Mouse (Mus musculus) gastrocnemius, postnatal 14 days (tissue): Measurements from ENCODE around the gene Gm4871. TPM values are rescaled to one million over a fixed set of nuclear protein-coding genes. Genes with fewer than 3 reads are reported as not detected.
"Not testable (repeated sequence)": the region's sequence is repeated elsewhere in the genome, so short reads cannot be mapped to it uniquely, and the experiment has no call there.

Experiments
- DNase-seq: peaks from one replicate; pipeline ENCODE4 v3.0.0; 2021; ENCODE audit warnings: mixed read lengths
- intact Hi-C: fragments of 180-260 bp; cut with DNase I; formaldehyde crosslinking; loops from one replicate; pipeline ENCODE4 v1.15.1; 2025; ENCODE audit warnings: low total_unique reads
- long read RNA-seq, 2 experiments: library from polyadenylated mRNA; stranded (forward); transcript quantifications; one replicate each; pipeline ENCODE4 v2.0.0; 2021
- total RNA-seq, 2 experiments: library from RNA; stranded (reverse); gene quantifications; 2 replicates each; pipeline ENCODE4 v1.2.3; 2021

Gm4871 gene
- total RNA-seq, result not detected
- long read RNA-seq, experiment 1, result 0 reads
- long read RNA-seq, experiment 2, result 0 reads

DNA sequence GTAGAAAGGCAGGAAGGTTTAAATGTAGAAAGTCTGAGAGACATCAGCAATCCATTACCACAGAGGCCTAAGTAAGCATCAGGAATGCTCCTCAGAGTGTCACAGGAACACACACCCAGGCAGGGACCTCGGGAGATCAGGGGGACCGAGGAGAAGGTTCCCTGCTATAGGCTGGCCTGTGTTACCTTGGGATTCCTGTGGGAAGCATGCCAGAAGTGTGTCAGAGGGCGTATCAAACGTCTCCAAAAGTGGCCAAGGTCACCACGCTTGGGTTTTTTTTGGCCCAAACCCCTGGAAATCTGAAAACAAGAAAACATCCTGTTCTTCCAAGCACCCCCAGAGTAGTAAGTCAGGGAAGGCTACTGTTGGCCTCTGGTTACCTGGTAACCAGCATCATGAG is at the start of gene Gm4871:
Gene Gm4871, minus strand, starts transcription at position 364 of the 400 bp plus-strand sequence.
- intact Hi-C loops, result not testable (repeated sequence)

DNA sequence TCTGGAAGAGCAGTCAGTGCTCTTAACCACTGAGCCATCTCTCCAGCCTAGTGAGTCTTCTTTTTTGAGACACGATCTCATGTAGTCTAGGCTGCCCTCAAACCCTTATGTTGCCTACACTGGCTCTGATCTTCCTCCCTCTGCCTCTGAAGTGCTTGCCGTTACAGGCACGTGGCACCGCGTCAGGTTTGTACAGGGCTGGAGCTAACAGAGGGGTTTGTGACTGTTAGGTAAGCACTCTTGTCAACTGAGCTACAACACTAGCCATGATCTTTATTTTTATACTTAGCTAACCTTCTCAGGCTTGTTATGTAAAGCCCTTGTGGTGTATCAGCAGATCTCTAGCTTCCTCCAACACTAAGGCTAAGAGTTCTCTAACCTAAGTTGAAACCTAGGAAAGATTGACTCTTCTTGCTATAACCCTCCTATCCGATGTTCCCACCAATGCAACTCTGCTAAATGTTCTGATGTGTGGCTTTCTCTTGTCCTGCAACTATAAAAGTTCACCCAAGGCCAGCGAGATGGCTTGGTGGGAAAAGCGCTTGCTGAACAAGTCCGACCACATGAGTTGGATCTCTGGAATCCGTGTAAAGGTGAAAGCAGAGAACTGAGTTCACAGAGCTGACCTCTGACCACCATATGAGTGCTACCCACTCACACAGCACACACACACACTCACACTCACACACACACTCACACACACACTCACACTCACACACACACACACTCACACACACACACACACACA is 49.5 kb upstream of the Gm4871 start:
- intact Hi-C loops, result no loop called here
- DNase-seq, result no peak

More for the DNA sequence above, at the start of gene Gm4871:
- DNase-seq, result not testable (repeated sequence)

DNA sequence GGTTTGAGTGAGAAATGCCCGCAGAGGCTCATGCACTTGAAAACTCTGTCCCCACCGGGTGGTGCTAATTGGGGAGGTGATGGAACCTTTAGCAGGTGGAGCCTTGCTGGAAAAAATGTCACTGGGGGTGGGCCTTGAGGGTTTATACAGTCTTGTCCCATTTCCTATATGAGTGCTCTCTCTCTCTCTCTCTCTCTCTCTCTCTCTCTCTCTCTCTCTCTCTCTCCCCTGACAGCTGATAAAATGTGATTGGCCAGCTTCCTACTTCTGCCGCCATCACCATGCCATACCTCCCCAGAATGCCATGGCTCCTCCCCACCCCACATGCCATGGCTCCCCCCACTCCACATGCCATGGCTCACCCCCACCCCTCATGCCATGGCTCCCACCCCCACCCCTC is 42.5 kb upstream of the Gm4871 start:
- no peak for DNase-seq
- intact Hi-C loops, result no loop called here

DNA sequence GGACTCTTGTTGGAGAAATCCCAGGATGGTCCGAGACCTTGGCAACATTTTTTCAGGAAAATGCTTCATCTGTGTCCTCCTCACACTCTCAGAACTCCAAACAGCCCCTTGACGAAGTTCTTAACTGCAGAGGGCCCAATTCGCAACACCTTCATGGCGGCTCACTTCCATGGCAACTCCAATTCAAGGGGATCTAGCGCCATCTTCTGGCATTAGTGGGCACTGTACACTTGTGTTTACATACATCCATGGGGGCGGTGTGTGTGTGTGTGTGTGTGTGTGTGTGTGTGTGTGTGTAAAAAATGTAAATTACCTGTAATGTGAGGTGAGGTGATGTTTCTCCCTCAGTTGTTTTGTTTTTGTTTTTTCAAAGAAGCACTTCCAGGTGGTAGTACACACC is 38.8 kb upstream of the Gm4871 start:
- no peak for DNase-seq
- intact Hi-C loops, result no loop called here

DNA sequence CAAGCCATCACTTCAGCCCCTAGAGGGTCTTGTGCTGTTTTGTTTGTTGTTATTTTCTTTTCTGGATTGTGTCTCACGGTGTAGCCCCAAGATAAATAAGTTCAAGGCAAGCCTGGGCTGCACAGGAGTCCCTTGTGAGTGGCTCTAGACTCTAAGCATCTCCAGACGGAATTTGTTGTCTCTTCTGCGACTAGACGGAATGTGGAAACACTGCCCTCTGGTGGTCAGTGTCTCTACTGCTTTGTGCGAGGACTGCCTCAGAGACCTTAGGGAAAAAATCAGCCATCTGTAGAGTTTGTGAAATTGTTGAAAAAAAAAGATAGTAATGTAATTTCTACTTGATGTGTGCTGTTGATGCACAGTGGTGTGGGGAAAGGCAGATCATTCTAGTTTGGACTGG is 37.2 kb upstream of the Gm4871 start:
- DNase-seq, result peak; percentile 57
- intact Hi-C loops, result no loop called here

DNA sequence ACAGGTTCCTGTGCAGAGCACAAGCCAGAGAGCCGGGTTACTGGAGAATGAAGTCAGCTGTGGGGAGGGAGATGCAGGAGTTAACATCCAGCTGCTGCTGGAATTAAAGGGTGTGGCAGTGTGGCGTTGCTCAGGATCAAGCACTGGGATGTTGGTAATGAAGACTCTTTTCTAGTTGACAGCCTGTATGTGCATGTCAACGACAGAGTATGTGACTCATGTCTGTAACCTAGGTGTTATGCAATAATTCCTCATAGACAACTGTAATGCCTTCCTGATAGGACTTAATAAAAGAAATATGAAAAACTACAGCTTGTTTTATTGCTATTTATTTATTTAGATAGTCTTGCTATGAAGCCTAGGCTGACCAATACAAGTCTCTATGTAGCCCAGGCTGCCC is 36.3 kb upstream of the Gm4871 start:
- DNase-seq, result no peak
- intact Hi-C loops, result no loop called here

DNA sequence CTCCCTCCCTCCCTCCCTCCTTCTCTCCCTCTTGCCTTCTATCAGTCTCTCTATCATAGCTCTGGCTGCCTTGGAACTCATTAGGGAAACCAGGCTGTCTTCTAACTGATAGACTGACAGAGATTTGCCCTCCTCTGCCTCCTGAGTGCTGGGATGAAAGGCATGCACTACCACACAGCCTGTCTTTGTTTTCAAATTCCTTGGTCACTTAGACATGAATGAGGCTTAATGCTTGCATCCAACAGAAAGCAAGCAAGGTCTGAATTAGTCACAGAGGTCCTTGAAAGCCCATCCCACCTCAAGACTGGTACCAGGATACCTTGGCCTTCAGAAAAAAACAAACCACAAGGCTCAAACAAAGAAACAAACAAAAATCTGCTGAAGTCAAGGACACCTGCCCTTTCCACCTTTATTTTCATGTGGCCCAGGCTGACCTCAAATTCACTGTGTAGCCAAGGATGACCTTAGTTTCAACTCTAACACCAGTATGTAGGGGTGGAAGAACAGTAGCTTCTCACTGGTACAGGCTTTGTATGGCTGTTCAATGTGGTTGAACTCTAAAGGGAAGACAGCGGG is 32.3 kb upstream of the Gm4871 start:
- no peak for DNase-seq
- intact Hi-C loops, result no loop called here

DNA sequence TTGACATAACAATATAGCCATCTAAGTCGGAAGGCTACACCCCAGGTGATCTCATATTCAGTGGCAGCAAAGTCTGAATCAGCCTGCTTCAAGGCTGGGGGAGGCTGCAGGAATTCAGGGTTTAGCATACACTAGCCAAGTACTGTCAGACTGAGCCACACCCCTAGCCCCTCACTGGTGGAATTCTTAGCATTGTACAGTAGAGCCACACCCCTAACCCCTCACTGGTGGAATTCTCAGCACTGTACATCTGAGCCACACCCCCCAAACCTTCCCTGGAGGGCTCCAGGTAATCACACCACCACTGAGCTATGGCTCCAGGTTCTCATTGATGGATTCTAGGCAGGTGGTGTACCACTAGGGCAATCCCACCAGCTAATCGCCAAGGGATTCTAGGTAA is 27.0 kb upstream of the Gm4871 start:
- intact Hi-C loops, result no loop called here
- DNase-seq, result no peak

DNA sequence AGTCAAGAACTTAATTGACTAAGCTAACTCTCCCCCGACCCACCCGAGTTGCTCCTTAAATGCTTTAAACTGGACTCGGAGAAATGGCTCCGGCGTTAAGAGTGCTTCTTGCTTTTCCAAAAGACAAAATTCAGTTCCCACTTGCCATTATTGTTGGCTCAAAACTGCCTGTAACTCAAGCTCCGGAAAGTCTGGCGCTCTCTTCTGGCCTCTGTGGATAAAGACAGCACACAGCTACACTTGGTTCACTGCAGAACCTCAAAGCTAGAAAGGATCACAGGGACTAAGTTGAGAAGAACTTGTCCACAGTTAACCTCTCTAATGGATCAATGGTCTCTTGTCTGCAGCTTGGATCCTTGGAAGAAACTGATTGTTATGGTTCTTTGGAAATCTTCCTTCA is 26.2 kb upstream of the Gm4871 start:
- DNase-seq, result no peak
- intact Hi-C loops, result no loop called here

DNA sequence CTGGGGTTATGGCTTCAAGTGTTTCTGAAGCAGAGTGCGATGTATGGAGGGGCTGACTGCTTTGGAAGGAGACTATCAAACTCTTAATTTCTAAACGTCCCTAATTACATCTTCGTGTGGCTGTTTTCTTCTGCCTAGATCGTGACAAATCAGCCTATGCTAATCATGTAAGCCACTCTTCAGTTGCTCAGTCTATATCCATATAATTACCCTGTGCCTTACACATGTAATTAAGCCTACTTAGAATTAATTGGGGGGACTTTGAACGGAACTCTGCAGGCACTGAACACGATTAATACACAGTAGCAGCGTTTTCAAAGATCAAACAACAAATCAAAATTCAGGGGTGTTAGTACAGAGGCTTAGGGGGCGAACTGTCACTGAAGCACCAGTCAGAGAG is 25.4 kb upstream of the Gm4871 start:
- no peak for DNase-seq
- intact Hi-C loops, result no loop called here

DNA sequence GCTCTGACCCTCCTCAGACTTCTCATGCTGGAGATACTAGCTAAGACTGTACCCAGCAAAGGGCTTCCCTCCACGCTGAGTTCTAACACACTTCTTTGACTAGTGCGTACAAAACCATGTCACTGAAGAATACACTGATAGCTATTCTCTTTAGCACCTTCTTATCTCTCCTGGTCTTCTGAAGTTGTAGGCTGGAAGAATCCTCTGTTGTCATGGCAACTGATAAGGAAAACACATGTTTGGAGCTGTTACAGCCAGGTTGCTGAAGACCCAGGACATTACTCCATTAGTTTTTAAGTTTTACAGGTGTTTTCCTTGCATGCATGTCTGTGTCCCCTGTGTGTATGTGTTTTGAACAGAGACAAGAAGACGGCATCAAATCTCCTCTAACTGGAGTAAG is 21.6 kb upstream of the Gm4871 start:
- intact Hi-C loops, DNase-seq: not testable (repeated sequence)

DNA sequence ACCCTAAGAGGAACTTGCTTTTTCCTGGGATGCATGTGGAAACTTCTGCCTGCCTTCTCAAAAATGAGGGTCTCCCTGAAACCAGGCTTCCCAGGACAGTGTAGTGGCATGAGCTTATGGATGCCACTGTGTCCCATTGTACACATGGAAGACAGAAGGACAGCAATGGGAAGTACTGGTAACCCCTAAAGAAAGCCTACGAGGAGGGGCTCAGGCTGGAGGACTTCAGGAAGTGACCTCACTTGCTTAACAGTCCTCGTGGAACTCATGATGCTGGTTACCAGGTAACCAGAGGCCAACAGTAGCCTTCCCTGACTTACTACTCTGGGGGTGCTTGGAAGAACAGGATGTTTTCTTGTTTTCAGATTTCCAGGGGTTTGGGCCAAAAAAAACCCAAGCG is 10.1 kb upstream of the Gm4871 start, which contains the start of gene 1700018F24Rik:
Gene 1700018F24Rik, plus strand, starts transcription at position 301 of the 400 bp plus-strand sequence.
- intact Hi-C loops, DNase-seq: not testable (repeated sequence)

DNA sequence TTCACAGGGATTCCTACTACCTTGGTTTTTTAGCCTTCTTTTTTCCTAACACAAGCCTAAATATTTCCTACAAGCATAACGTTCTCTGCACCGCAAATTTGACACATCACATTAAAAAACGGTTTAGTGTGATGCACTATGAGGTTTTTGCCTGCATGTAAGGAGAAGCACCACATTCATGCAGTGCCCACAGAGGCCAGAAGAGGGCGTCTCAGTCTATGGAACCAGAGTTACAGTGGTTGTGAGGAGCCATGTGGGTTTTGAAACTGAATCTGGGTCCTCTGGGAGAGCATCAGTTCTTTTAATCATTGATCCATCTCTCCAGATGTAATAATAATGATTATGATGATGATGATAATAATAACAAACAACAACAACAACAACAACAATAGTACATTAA is 9.1 kb upstream of the Gm4871 start:
- no peak for DNase-seq

DNA sequence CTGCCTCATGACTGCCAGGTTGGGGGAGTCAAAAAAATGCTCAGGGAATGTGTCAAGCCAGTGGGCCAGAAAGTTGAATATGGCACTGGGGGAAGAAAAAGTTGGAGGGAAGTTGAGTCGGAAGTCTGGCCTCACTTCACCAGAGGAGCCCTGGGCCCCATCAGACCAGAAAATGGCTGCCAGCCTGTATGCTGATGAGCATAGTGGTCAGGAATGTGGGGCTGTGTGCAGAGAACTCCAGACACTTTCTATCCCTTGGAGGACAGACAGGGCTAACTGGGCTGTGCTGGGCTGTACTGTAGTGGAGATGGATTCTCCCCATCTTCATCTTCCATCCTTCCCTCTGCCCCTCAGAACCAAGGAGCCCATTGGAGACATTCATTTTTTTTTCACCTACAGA is 2.1 kb downstream of the Gm4871 start:
- DNase-seq, intact Hi-C loops: not testable (repeated sequence)

More for the DNA sequence above, 9.1 kb upstream of the Gm4871 start:
- intact Hi-C loops, result no loop called here

DNA sequence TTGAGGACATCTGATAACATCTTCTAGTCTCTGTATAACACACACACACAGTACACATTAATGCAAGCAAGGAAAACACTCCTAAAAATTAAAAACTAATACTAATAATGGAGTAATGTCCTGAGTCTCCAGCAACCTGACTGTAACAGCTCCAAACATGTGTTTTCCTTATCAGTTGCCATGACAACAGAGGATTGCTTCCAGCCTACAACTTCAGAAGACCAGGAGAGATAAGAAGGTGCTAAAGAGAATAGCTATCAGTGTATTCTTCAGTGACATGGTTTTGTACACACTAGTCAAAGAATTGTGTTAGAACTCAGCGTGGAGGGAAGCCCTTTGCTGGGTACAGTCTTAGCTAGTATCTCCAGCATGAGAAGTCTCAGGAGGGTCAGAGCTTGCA is 11.8 kb downstream of the Gm4871 start:
- DNase-seq, intact Hi-C loops: not testable (repeated sequence)

DNA sequence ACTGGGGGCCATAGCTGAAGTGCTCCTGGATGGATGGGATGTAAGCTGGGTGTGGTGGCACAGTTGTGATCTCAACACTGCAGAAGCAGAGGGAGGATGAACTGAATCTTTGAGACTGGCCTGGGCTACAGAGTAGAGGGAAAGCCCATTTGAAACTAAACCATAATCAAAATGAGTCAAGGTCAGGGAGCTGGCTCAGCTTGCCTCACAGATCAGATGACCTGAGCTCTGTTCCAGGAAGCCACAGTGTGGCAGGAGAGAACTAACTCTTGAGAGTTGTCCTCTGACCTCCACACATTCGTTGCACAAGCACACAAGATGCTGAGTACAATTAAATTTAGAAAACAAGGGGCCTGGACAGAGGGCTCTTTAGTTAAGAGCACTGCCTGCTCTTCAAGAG is 12.3 kb downstream of the Gm4871 start:
- intact Hi-C loops, DNase-seq: not testable (repeated sequence)

DNA sequence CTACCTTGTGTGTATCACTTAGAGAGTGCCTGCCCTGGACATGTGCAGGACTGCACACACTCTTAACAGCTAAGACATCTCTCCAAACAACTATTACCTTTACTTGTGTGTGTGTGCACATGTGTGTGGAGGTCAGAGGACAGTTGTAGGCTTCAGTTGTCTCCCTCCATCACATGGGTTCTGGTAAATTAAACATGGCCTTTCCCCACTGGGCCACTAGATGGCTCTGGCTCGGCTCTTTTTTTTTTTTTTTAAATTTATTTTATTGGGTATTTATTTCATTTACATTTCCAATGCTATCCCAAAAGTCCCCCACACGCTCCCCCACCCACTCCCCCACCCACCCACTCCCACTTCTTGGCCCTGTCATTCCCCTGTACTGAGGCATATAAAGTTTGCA is 15.8 kb downstream of the Gm4871 start:
- intact Hi-C loops, result not testable (repeated sequence)

DNA sequence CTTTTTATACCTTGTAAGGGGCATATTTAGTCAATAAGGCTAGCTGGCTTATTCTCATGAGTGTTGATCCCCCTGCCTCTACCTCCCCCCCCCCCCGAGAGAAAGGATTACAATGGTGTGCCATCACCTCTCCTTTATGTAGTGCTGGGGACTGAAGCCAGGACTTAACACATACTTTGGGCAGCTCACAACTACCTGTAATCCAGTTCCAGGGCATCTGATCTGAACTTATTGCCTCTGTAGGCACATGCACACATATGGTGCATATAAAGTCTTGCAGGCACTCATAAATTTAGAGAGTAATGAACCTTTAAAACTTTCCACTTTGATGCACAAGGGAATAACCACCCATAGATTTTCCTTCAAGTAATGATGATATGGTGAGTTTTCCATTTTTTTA is 18.3 kb downstream of the Gm4871 start:
- no peak for DNase-seq
- intact Hi-C loops, result no loop called here

More for the DNA sequence above, 15.8 kb downstream of the Gm4871 start:
- DNase-seq, result not testable (repeated sequence)

DNA sequence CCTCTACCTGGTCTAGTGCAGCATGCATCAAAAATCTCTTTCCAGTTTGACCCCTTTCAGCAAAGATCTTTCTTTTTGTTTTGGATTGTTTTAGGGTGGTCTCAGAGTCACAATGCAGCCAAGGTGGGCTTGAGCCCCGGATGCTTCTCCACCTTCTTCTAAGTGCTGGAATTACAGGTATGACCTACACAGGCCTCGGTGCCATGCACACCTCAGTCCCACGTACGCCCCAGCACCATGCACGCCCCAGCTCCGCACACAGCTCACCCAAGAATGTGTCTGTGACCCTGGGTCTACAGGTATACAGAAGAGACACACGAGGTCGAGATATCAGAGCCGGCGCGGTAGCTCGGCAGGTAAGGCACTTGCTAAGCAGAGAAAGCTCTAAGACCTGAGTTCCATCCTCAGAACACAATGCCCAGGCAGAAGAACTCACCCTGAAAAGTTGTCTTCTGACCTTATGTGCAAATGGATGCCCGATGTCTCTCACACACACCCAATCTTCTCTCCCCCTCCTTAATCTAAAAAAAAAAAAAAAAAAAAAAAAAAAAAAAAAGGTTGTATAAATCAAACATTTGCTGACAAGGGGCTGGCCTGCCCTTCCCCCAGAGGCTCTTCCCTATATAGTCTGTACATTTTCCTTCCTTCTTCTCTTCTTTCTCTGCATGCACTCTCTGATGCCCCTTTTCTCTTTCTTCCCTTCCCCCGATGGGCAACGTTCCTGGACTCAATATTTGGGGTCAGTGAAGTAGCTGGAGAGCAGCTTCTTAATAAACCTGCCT is 23.5 kb downstream of the Gm4871 start:
- intact Hi-C loops, result no loop called here
- DNase-seq, result no peak

DNA sequence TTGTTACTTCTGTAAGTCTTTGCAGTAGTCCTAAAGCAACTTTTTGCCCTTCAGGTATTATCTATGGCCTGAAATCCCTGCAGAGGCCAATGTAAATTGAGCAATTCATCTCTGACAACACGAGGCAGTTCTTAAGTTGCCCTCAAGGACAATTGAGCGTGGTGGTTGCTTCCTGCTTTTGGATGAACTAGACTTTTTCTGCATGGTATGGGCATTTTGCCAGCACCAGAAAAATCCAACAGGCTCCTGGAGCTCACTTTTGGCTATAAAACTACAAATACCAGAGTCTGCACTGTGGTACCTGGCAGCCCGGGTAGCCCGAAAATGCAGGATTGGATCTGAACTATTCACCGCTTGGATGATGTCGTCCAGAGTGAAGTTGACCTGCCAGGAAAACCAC is 27.0 kb downstream of the Gm4871 start:
- no peak for DNase-seq
- intact Hi-C loops, result no loop called here
